Comparison of ENCODE assay signal across 8 mouse cellular contexts in the genomic region with DNA sequence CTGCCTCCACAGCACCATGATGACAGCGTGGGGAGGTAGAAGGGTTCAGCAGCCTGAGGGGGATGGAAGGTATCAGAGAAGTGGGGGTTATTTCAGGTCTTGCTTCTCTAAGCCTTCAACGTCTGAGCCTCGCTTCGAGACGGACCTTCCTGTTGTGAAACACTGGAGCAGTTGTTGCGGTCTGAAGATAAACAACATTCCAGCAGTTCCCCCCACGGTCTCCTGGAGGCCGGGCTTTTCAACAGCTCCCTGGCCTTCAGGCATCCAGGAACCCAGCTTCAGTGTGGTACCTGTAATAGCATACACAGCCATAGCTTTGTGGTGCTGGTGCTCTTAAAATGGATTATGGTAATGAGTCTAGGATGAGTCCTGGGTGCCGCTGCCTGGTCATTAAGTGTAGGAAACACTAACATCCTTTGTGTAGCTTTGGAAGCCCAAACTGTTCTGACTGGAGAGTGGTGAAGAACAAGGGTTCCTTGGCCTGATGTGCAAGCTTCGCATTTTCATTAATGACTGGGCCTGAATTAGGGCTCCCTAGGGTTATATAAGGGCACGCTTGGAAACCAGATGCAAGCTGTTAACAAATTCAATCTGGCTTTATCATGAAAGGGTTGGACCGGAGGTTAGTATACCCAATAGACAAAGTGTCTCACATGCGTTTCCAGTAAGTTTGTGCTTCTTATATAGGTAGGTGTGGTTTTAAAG.
DNase-seq lines count a peak whose midpoint lies in the region; ATAC-seq and TF ChIP-seq lines count a peak whose summit lies in the region.

No protein-coding gene starts in this region.

- H3K4me1 ChIP-seq in forebrain, postnatal 0 days (ENCODE audit: insufficient read depth) = no peaks in the 10 kb centered on the region
- peaks cover 4% of the 10 kb centered on the region; the same call in 1 of the 2 replicates for H3K4me1 ChIP-seq in forebrain, embryonic 12.5 days
- peaks cover 2% of the 10 kb centered on the region; the same call in 1 of the 2 replicates for H3K4me1 ChIP-seq in cortical plate, adult 2 months (ENCODE audit: control insufficient read depth, insufficient read depth, low read length)
- H3K4me1 ChIP-seq in heart, embryonic 10.5 days = peaks cover 18% of the 10 kb centered on the region
- H3K4me1 ChIP-seq in neural tube, embryonic 14.5 days (ENCODE audit: control insufficient read depth, insufficient read depth, low read length) = peaks cover 6% of the 10 kb centered on the region

- H3K4me2 ChIP-seq in forebrain, postnatal 0 days (ENCODE audit: low read depth) = no peak overlapping the region
- no peak overlapping the region for H3K4me2 ChIP-seq in forebrain, embryonic 12.5 days
- H3K4me2 ChIP-seq in neural tube, embryonic 14.5 days (ENCODE audit: low read depth, low read length) = no peak overlapping the region

- DNase-seq in forebrain, postnatal 0 days = no peak
- no peak for DNase-seq in heart, embryonic 10.5 days (ENCODE audit: low spot score)
- DNase-seq in left cerebral cortex, postnatal 10 days (ENCODE audit: extremely low spot score in 1 of 2, low spot score in 2 of 2) = peak; percentile 25 to 40
- no peak for DNase-seq in thymus, postnatal 25 days

- no peaks in the 10 kb centered on the region for H3K36me3 ChIP-seq in forebrain, postnatal 0 days (ENCODE audit: insufficient read depth)
- H3K36me3 ChIP-seq in forebrain, embryonic 12.5 days (replicated peaks) = no peaks in the 10 kb centered on the region
- no peaks in the 10 kb centered on the region for H3K36me3 ChIP-seq in heart, embryonic 10.5 days
- no peaks in the 10 kb centered on the region for H3K36me3 ChIP-seq in neural tube, embryonic 14.5 days (ENCODE audit: control insufficient read depth, insufficient read depth, low read length)

- peak; percentile 34 for ATAC-seq in forebrain, postnatal 0 days
- no peak for ATAC-seq in forebrain, embryonic 12.5 days (ENCODE audit: low FRiP score)
- ATAC-seq in neural tube, embryonic 14.5 days (ENCODE audit: low read depth) = peak; percentile 71
- no peak for ATAC-seq in erythroblast, adult 5-6 weeks (replicated peaks; ENCODE audit: low FRiP score, poor library complexity, severe bottlenecking)

- 58% methylated on average over 13 of the region's 13 CpGs for WGBS in forebrain, postnatal 0 days
- WGBS in forebrain, embryonic 12.5 days = 54% methylated on average over 13 of the region's 13 CpGs
- 34% methylated on average over 13 of the region's 13 CpGs for WGBS in heart, embryonic 10.5 days
- WGBS in neural tube, embryonic 14.5 days = 47% methylated on average over 13 of the region's 13 CpGs

- TF ChIP-seq CTCF in forebrain, postnatal 0 days (IDR thresholded peaks at IDR 0.05; ENCODE audit: low read depth) = no peak
- no peak for TF ChIP-seq CTCF in cortical plate, adult 2 months (IDR thresholded peaks at IDR 0.05; ENCODE audit: extremely low read depth, insufficient read depth, low read length)

- intact Hi-C loops in left cerebral cortex, postnatal 10 days (cut with DNase I) = no loop called here

- no peak overlapping the region for H3K9ac ChIP-seq in forebrain, postnatal 0 days
- no peak overlapping the region for H3K9ac ChIP-seq in forebrain, embryonic 12.5 days
- no peak overlapping the region for H3K9ac ChIP-seq in neural tube, embryonic 14.5 days (replicated peaks; ENCODE audit: low read depth, low read length)

- H3K27me3 ChIP-seq in forebrain, postnatal 0 days (ENCODE audit: insufficient read depth, low read length) = no peaks in the 10 kb centered on the region
- no peaks in the 10 kb centered on the region for H3K27me3 ChIP-seq in forebrain, embryonic 12.5 days
- no peaks in the 10 kb centered on the region for H3K27me3 ChIP-seq in heart, embryonic 10.5 days (ENCODE audit: insufficient read depth, poor library complexity, severe bottlenecking)
- H3K27me3 ChIP-seq in neural tube, embryonic 14.5 days (ENCODE audit: control insufficient read depth, insufficient read depth, low read length) = no peaks in the 10 kb centered on the region

- H3K4me3 ChIP-seq in forebrain, postnatal 0 days (ENCODE audit: low read depth, low read length) = no peak overlapping the region
- no peak overlapping the region for H3K4me3 ChIP-seq in forebrain, embryonic 12.5 days (replicated peaks)
- H3K4me3 ChIP-seq in cortical plate, adult 2 months (ENCODE audit: insufficient read depth, low read length) = no peak overlapping the region
- H3K4me3 ChIP-seq in heart, embryonic 10.5 days = no peak overlapping the region
- H3K4me3 ChIP-seq in neural tube, embryonic 14.5 days (ENCODE audit: low read depth, low read length) = no peak overlapping the region

- no peaks in the 10 kb centered on the region for H3K9me3 ChIP-seq in forebrain, postnatal 0 days (ENCODE audit: low read length)
- no peaks in the 10 kb centered on the region for H3K9me3 ChIP-seq in forebrain, embryonic 12.5 days
- H3K9me3 ChIP-seq in heart, embryonic 10.5 days = no peaks in the 10 kb centered on the region
- no peaks in the 10 kb centered on the region for H3K9me3 ChIP-seq in neural tube, embryonic 14.5 days (ENCODE audit: control insufficient read depth, low read length)

- H3K27ac ChIP-seq in forebrain, postnatal 0 days (ENCODE audit: low read depth, low read length) = no peak overlapping the region
- H3K27ac ChIP-seq in forebrain, embryonic 12.5 days = no peak overlapping the region
- peak overlapping the region; percentile 46; the same call in 1 of the 2 replicates for H3K27ac ChIP-seq in cortical plate, adult 2 months (ENCODE audit: insufficient read depth, low read length)
- H3K27ac ChIP-seq in heart, embryonic 10.5 days = 0 out of 2 replicates have a peak overlapping the region, but pooled peaks have one; percentile 7
- no peak overlapping the region for H3K27ac ChIP-seq in neural tube, embryonic 14.5 days (ENCODE audit: low read depth, low read length)

- TF ChIP-seq POLR2A in cortical plate, adult 2 months (IDR thresholded peaks at IDR 0.05; ENCODE audit: extremely low read depth, insufficient read depth, low read length) = no peak

Comparison
In these comparisons a context has a peak if more than half of its experiments do, and no peak if none do; other contexts are left out.
1. ATAC-seq: peak in forebrain, postnatal 0 days (single experiment) and neural tube, embryonic 14.5 days (single experiment); none in forebrain, embryonic 12.5 days (single experiment) and erythroblast, adult 5-6 weeks (single experiment).
2. DNase-seq: peak in left cerebral cortex, postnatal 10 days (2 of 2); none in forebrain, postnatal 0 days (single experiment), heart, embryonic 10.5 days (single experiment) and thymus, postnatal 25 days (single experiment).
3. H3K27ac ChIP-seq: peak in cortical plate, adult 2 months (single experiment) and heart, embryonic 10.5 days (single experiment); none in forebrain, postnatal 0 days (single experiment), forebrain, embryonic 12.5 days (single experiment) and neural tube, embryonic 14.5 days (single experiment).